Mouse (Mus musculus) frontal cortex, adult 2 months (tissue): ENCODE measurements at regions not wholly inside any gene's neighbourhood (a gene's known extent, or its start where the extent isn't known, plus 50 kb on each side); places are given as distances from the start of the nearest gene placed in this dataset.

Experiments
- DNase-seq, 2 experiments: peaks; one replicate each; pipeline ENCODE4 v3.0.0; 2022; ENCODE audit warnings: low spot score in 1 of 2; ENCODE audit errors: extremely low spot score in 1 of 2

GRCm38 (mm10) chr1:147703467-147703866, 1208.9 kb downstream of the Brinp3 start:
- DNase-seq: no peak

- peak in 1 of 2 experiments; percentile 23 for DNase-seq
These were observed 1235.4 kb downstream of the Brinp3 start for GRCm38 (mm10) chr1:147729930-147730329.

- no peak for DNase-seq
These were observed 1271.5 kb downstream of the Brinp3 start for GRCm38 (mm10) chr1:147766094-147766493.

- no peak for DNase-seq
These were observed 1308.2 kb downstream of the Brinp3 start for GRCm38 (mm10) chr1:147802759-147803158.
